Mouse (Mus musculus): Measurements from ENCODE around the gene Tab2.

Tab2 gene

GRCm38 (mm10) chr10:7956228-7957001 lies at the start of gene Tab2:
Gene Tab2 (minus strand): TSS chr10:7956230.
- in situ Hi-C loops (cut with MboI, MseI), result loop anchor here (10.0 kb wide), 1 partner anchor 122 kb away; the partner anchor contains the start of gene Zc3h12d

- in situ Hi-C loops (cut with MboI, MseI), result no loop called here
These were observed 36.4 kb upstream of the Tab2 start for GRCm38 (mm10) chr10:7992258-7992919.

DNA sequence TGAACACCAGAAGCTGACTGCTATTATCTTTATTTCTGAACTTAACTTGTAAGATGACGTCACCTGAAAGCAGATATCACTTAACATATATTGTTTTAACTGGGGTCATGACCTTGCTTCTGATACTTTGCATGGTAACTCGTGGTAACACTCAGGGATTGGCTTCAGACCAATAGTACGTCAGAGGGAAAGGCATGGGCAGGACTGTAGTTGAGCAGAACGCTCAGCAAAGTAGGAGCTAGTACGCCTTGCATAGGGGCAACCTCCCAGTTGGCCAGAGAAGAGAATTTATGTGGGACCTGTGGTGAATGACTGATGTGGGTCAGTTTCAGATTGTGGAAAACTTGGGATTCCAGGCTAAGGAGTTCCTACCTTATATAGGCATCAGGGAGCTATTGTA lies 35.6 kb upstream of the Tab2 start:
- in situ Hi-C loops (cut with MboI, MseI), result no loop called here

GRCm38 (mm10) chr10:7987521-7987920 lies 31.5 kb upstream of the Tab2 start:
- in situ Hi-C loops (cut with MboI, MseI), result no loop called here

DNA sequence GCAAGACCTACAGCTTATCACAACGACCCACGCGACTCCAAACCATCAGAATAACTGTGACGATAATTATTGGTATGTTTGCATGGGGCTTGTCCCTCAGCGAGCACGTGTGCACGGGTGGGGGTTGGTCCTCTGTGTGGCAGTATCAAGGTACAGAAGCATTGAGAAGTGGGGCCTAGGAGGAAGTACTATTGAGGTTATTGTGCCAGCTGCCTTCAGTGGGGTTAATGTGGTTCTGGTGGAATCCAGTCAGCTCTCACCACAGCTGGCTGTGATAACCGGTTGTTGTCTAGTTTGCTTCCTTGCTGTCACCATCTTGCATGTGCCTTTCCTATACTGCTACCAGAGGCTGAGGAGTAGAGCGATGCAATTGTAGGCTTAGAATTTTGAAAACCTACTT lies 20.4 kb upstream of the Tab2 start:
- in situ Hi-C loops (cut with MboI, MseI), result no loop called here

DNA sequence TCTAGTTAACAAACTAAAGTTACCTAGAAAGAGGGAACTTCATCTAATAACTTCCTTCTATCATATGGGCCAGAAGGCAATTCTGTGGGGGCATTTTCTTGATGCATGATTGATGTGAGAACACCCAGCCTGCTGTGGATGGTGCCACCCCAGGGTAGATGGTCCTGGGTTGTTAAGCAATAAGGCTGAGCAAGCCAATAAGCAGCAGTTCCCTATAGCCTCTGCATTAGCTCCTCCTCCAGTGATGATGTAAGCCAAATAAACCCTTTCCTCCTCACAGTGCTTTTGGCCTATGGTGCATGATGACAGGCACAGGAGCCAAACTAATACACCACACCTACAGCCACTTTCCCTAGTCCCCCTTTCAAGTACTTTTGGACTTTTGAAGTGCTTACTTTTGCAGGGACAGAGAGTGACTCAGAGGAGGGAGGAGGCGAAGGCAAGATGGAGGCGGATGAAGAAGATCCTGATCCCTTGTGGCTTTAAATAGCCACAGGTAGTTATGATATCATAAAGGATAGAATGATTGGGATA lies 12.8 kb upstream of the Tab2 start:
- in situ Hi-C loops (cut with MboI, MseI), result no loop called here

DNA sequence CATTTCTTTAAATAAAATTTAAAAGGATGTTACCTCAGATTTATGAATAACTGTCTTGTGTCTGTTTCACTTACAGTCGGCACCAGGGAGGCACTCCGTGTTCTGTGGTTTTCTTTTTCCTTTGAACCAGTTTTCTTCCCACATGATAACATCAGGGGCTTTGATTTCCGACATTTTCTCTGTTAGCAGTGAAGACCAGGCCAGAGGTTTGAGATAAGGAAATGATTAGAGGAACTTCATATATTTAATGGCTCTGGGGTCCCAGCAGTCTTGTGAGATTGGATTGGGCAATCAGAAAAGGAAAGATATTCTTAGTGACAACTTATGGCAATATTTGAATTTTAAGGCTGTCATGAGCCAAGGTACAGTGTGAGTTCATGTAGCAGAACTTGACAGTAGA lies 11.1 kb upstream of the Tab2 start:
- in situ Hi-C loops (cut with MboI, MseI), result no loop called here

DNA sequence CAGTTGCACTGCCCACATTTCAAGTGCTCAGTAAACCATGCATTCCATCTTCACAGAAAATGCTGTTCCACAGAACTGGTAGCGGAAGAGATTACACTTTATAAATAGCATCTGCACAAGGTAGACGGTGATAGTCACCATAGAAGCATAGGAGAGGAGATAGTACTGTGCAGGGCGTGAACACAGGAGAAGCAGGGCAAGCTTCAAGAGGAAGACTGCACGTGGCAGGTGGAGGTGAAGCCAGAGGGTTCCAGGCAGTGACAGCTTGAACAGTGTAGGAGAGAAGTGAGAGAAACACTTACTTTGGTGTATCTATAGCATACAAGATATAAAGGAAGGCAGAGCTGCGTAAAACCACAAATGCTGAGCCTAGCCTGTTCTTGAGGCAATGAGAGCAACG lies 3.0 kb upstream of the Tab2 start:
- in situ Hi-C loops (cut with MboI, MseI), result loop anchor here (10.0 kb wide), 1 partner anchor 124 kb away; the partner anchor contains the start of gene Zc3h12d

DNA sequence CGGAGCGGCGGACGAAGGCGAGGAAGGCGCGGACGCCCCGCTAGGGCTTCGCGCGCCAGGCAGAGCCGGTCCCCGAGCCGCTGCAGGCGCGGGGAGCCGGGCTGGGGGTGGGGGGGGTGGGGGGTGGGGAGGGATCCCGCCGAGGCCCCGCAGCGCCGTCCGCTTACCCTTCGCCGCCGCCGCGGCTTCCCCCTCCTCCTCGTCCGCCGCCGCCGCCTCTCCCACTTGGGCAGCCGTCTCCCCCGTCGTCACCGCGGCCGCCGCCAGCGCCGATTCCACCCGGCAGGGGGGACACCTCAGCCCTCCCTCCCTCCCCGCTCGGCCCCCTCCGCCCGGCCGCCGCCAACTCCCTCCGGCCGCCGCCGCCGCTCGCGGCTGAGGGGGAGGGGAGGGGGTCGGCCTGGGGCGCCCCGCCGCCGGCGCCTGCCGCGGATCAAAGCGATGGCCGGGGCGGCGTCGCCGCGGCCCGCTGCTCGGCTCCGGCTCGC lies 352 bp downstream of the Tab2 start:
- in situ Hi-C loops (cut with MboI, MseI), result loop anchor here (10.0 kb wide), 1 partner anchor 121 kb away; the partner anchor contains the start of gene Zc3h12d

DNA sequence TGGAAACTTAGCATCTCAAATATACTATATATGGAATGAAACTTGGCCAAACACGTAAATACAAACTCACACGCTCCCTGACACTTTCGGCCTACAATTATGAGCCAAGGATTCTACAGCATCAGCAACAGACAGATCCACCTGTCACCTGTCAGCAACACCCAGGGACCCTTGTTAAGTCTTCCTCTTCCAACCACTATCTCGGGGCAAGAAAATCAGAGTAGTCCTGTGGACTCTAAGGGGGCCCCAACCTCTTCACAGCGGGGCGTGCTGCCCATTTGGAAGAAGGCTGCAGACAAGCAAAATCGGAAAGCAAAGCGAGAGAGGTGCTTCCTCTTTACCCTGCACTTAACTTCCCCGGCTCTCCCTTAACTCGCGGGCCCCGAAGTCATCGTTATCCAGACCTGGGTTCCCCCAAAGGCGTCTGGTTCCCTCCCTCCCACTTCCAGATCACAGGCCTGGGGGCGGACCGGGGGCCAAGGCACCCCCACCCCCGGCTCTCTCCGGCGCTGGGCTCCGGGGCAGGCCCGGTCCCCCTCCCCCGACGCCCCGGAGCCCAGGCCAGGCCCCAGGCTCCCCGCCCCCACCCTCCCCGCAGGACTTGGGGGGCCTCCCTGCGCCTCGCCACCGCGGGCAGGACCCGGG lies 919 bp downstream of the Tab2 start:
- in situ Hi-C loops (cut with MboI, MseI), result loop anchor here (10.0 kb wide), 1 partner anchor 120 kb away; the partner anchor contains the start of gene Zc3h12d

GRCm38 (mm10) chr10:7954627-7954988 lies 1.4 kb downstream of the Tab2 start:
- in situ Hi-C loops (cut with MboI, MseI), result loop anchor here (10.0 kb wide), 1 partner anchor 120 kb away; the partner anchor contains the start of gene Zc3h12d

- in situ Hi-C loops (cut with MboI, MseI), result no loop called here
These were observed 13.0 kb downstream of the Tab2 start for GRCm38 (mm10) chr10:7943006-7943405.

DNA sequence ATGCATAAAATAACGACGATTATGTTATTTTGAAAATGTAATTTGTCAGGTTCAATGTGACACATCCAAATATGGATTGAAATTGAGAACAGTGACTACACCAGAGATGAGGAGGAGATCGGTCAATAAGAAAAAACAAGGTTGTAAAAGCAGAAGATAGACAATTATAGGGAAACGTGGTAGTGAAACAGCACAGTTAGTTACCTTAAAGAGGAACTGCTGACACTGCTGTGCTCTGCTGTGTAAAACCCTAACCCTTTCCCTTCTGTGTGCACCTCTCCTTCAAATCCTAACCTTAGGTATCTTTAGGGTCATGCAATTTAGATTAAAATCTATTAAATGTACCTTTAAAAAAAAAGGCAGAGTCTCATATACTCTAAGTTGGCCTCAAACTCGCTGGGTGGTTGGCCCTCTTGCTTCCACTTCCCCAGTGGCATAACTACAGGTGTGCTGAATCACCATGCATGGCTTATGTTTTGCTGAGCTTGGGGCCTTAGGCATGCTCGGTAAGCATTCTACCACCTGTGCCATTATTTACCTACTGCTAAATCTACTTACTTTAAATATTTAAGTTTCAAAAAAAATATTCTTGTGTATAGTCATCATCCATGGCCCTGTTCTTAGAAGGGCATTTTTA lies 19.4 kb downstream of the Tab2 start:
- in situ Hi-C loops (cut with MboI, MseI), result loop anchor here (10.0 kb wide), 1 partner anchor 112 kb away; no protein-coding TSS in a partner anchor

- in situ Hi-C loops (cut with MboI, MseI), result loop anchor here (10.0 kb wide), 1 partner anchor 108 kb away; no protein-coding TSS in a partner anchor
These were observed 23.1 kb downstream of the Tab2 start for GRCm38 (mm10) chr10:7932958-7933357.

DNA sequence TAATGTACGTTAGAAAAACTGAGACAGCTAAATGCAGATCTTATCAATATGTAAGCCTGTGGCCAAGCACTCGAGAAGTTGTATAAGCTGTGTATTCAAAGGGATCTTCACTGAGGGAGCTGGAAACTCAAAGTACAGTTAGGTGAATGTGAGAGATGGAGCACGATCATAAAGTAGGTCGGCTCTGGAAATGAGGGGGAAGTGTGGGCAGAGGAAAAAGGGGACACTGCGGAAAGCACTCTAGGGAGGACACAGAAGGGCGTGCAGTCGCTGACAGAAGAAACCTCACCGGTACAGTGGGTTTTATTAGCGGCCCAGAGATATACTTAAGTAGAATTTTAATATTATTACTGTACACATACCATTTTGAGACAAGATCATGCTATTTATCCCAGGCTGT lies 27.0 kb downstream of the Tab2 start:
- in situ Hi-C loops (cut with MboI, MseI), result no loop called here

DNA sequence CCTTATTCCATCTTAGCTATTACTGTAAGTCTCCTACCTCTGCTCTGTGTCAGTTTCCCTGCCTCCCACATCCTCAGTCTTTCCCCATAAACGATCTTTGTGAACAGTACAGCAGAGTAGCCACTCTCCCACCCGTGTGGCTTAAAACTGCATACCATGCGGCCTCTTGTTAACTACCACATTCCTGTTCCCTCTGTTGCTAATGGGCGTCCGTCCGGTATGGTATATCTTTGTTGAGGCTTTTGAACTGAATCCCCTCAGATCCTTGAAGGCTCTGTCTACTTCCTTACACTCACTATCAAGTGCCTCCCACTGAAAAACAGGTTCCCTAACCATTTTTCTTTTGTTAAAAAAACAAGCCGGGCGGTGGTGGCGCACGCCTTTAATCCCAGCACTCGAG lies 30.5 kb downstream of the Tab2 start:
- in situ Hi-C loops (cut with MboI, MseI), result no loop called here

DNA sequence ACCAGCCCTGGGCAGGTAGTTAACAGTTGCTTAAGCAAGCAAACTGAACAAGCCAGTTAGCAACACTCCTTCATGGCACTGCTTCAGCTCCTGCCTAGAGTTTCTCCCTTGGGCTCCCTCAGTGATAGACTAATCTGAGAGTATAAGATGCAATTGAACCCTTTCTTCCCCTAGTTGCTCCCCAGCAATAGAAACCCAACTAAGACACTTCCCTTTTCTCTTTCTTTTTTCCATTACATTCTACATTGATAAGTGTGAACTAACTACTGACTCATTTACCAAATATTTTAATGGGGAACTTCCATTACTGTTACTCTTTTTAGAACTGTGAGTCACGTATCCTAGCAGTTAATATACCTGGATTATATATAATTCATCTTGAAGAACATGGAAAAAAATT lies 32.6 kb downstream of the Tab2 start:
- in situ Hi-C loops (cut with MboI, MseI), result no loop called here

GRCm38 (mm10) chr10:7911268-7911667 lies 44.8 kb downstream of the Tab2 start:
- in situ Hi-C loops (cut with MboI, MseI), result no loop called here

GRCm38 (mm10) chr10:7907151-7907550 lies 48.9 kb downstream of the Tab2 start:
- in situ Hi-C loops (cut with MboI, MseI), result no loop called here

DNA sequence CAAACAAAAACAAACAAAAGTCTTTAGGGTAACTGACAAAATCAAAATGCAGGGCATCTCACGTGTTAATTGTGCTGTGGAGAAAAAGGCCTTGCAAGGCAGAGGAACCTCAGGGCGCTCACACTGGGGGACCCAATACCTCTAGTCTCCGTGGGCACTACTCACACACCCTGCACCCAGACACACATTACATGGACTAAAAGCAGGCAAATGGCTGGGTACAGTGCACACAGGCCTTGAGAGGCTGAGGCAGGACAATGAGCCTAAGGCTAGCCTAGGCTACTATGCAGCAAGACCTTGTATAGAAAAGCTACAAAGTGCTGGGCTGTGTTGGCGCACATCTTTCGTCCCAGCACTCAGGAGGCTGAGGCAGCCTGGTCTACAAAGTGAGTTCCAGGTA lies 51.9 kb downstream of the Tab2 start:
- in situ Hi-C loops (cut with MboI, MseI), result no loop called here
